Mouse (Mus musculus) forebrain, embryonic 11.5 days (tissue): ENCODE results near the gene Hyal3. TPM values are rescaled to one million over a fixed set of nuclear protein-coding genes. Genes with fewer than 3 reads are reported as not detected.

Experiments used
- ATAC-seq: fragments of 200-750 bp; cut with Nextera tagmentation; replicated peaks from 2 replicates; pipeline ENCODE4 v1.8.0; 2017; ENCODE audit warnings: moderate TSS enrichment; ENCODE audit not compliant: low FRiP score
- DNase-seq: peaks from one replicate; pipeline ENCODE4 v3.0.0-alpha.2; 2017; ENCODE audit warnings: low spot score
- H3K27ac ChIP-seq: fragments of 300-500 bp; sonication (generic); 2 replicates; pipeline ENCODE4 v1.5.1; 2014; ENCODE audit warnings: low read depth, low read length
- H3K27me3 ChIP-seq: fragments of 300-500 bp; sonication (generic); 2 replicates; pipeline ENCODE4 v1.6.1; 2014; ENCODE audit warnings: mild to moderate bottlenecking, low read length, mixed read lengths; ENCODE audit not compliant: control insufficient read depth, insufficient read depth
- H3K36me3 ChIP-seq: fragments of 300-500 bp; sonication (generic); 2 replicates; pipeline ENCODE4 v1.6.1; 2014; ENCODE audit warnings: mild to moderate bottlenecking, low read length, moderate library complexity, mixed read lengths; ENCODE audit not compliant: control insufficient read depth, insufficient read depth
- H3K4me1 ChIP-seq: fragments of 300-500 bp; sonication (generic); replicated peaks from 2 replicates; pipeline ENCODE4 v1.6.1; 2014; ENCODE audit warnings: low read length, mixed read lengths; ENCODE audit not compliant: control insufficient read depth, insufficient read depth
- H3K4me2 ChIP-seq: fragments of 300-500 bp; sonication (generic); 2 replicates; pipeline ENCODE4 v1.6.1; 2014; ENCODE audit warnings: low read depth, mild to moderate bottlenecking, low read length, moderate library complexity, mixed read lengths; ENCODE audit not compliant: severe bottlenecking
- H3K4me3 ChIP-seq: fragments of 300-500 bp; sonication (generic); 2 replicates; pipeline ENCODE4 v1.5.1; 2014; ENCODE audit warnings: low read depth, low read length
- H3K9ac ChIP-seq: fragments of 300-500 bp; sonication (generic); 2 replicates; pipeline ENCODE4 v1.6.1; 2014; ENCODE audit warnings: low read length
- H3K9me3 ChIP-seq: fragments of 300-500 bp; sonication (generic); 2 replicates; pipeline ENCODE4 v1.6.1; 2016; ENCODE audit warnings: low read length, mixed read lengths; ENCODE audit not compliant: control insufficient read depth
- WGBS: fragments of 180-500 bp; shearing (Covaris S2); extraction: QIAGEN DNeasy Blood & Tissue Kit; methylation state at CpG from one replicate; pipeline ENCODE4 v1.1.7; 2014; 5-methylcytosine and 5-hydroxymethylcytosine counted together
- polyA plus RNA-seq: library from polyadenylated mRNA; unstranded; fragments of >200 nt; fragmentation: Nextera tagmentation; extraction: Ambion mirVana; gene quantifications from 2 replicates; pipeline ENCODE4 v1.2.1, GENCODE M21; 2014

Hyal3 gene
- polyA plus RNA-seq, 1 experiment from 2014 or later = not detected

DNA sequence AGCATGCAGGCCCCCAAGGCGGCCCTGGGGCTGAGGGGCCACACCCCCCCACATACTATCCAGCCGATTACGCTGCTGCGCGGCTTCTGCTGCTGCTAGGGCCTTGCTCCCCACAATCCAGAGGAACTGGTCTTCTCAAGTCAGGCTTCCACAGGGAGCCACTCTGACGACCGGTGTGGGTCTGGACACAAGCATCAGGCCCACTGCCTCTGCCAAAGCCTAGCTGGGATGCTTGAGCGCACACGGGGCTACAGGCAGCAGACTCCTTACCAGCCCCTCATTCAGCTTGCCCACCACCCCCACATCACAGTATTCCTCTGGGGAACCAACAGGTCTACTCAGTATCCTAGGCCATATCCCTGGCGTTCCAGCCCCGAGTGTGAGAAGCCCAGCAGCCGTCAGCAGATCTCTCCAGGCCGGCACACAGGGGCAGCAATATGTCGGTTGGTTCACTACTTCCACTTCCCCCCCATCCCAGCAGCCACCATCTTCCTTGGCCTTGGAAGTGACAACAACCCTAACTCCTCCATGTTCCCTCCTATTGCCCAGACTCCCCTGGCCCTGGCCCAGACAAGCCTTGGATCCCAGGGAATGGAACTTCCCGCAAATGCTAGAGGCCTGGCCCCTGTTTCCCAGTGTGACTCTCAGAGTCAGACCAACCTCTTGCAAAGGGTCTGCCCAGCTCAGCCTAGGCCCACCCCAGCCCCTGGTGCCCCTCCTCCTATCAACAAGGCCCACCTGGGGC is 53.2 kb downstream of the Hyal3 start:
- 1% methylated on average over 15 of the region's 15 CpGs for WGBS
- peak overlapping the region; percentile 100 for H3K4me2 ChIP-seq
- DNase-seq (no peak), ATAC-seq (no peak)
- H3K27me3 ChIP-seq = no peaks in the 10 kb centered on the region
- H3K4me1 ChIP-seq = peaks cover 56% of the 10 kb centered on the region
- peak overlapping the region; percentile 87 for H3K27ac ChIP-seq
- H3K9ac ChIP-seq = peak overlapping the region; percentile 97
- H3K4me3 ChIP-seq = peak overlapping the region; percentile 89
- H3K36me3 ChIP-seq = no peaks in the 10 kb centered on the region; the same call in 1 of the 2 replicates
- H3K9me3 ChIP-seq = no peaks in the 10 kb centered on the region

DNA sequence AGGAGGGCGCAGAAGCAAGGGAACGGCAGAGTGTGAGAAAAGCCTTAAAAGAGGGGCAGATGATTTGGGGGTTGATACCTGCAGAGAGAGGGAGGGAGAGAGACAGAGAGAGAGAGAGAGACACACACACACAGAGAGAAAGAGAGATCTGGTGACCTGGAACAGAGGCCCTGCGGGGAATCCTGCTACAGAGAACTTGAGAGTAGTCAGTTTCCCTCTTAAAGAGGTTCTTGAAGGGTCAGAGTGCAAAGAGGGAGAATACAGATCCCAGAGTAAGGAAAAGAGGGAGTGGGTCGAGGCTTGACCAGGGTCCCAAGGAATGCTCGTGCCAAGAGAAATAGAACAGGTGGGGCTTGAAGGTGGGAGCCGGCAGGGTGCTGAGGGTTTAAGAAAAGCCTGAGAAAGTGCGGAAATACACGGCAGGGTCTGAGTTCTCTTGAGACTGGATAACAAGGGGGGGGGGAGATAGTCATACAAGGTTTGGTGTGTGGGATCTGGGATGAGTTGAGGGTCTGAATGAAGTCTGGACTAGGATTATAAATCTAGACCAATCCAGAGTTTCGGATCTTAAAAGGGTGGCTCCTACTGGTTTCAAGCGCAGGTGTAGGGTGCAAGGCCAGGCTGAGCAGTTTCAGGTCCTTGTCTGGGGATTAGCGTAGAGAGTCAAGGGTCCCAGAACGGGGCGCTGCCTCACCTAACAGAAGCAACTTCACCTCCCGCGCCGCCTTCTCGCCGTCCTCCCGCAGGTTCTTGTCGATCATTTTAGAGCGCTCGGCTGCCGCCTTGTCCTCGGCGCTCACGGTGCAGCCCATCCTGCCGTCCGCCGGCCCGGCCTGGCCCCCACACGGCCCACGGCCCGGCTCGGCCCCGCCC is 54.0 kb downstream of the Hyal3 start:
- peak overlapping the region; percentile 100 for H3K4me2 ChIP-seq
- no peaks in the 10 kb centered on the region for H3K27me3 ChIP-seq
- under 1% methylated on average over 35 of the region's 35 CpGs for WGBS
- ATAC-seq (no peak; the same call in 1 of the 2 replicates), DNase-seq (no peak)
- H3K4me3 ChIP-seq = peak overlapping the region; percentile 89
- H3K9ac ChIP-seq = peak overlapping the region; percentile 97
- H3K9me3 ChIP-seq = no peaks in the 10 kb centered on the region
- peaks cover 49% of the 10 kb centered on the region for H3K4me1 ChIP-seq
- H3K27ac ChIP-seq = peak overlapping the region; percentile 87
- no peaks in the 10 kb centered on the region; the same call in 1 of the 2 replicates for H3K36me3 ChIP-seq

DNA sequence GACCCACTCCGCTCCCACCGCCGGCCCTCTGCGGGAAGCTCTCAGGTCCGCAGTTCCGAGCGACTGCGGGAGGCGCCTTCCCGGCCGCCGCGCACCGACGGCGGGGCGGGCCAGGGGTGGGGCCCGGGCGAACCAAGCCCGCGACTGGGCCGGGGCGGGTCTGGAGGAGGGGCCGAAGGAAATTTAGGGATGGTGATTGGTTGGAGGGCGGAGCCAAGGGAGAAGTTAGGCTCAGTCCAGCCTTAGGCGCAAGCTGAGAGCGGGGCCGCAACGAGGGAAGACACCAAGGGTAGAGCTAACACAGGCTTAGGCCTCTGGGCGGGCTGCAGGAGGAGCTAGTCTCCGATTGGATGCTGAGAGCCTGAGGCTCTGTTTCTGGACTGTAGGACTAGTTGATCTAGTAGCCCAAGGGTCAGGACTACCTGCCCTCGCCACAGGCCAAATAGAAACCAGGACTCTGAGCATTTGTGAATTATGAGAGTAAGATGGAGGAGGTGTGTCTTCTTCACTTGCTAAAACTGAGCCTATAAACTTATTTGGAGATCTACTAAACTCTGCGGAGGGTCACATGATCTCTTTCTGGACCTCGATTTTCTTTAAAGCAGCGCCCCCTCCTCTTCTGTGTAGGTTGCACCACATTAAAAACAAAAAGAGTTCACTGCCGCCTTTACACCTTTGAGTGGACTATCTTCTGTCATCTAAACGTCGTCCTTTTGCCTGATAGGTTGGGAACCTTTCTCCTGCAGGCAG is 54.8 kb downstream of the Hyal3 start, which contains the start of gene Gnai2:
Gene Gnai2, minus strand, starts transcription at position 89 of the 750 bp plus-strand sequence.
- H3K4me1 ChIP-seq = peaks cover 43% of the 10 kb centered on the region
- peak within 1 kb of the TSS; percentile 89 for H3K4me3 ChIP-seq
- peak within 1 kb of the TSS; percentile 100 for H3K4me2 ChIP-seq
- peak within 1 kb of the TSS; percentile 87 for H3K27ac ChIP-seq
- peak; percentile 96 for DNase-seq
- no peaks in the 10 kb centered on the region for H3K9me3 ChIP-seq
- no peaks in the 10 kb centered on the region for H3K27me3 ChIP-seq
- whole genome bisulfite sequencing = 3% methylated on average over 38 of the region's 38 CpGs
- H3K9ac ChIP-seq = peak within 1 kb of the TSS; percentile 97
- no peaks in the 10 kb centered on the region for H3K36me3 ChIP-seq
- peak; percentile 85 for ATAC-seq

Other genes starting within 250 kb of the Hyal3 start
- gene Hemk1, start 242.5 kb upstream of the Hyal3 start, polyA plus RNA-seq = 11.2 and 13.8 TPM in 2 replicates
- gene 6430571L13Rik, start 240.2 kb upstream of the Hyal3 start, polyA plus RNA-seq = 1.3 and 1.6 TPM in 2 replicates
- gene Cacna2d2, start 181.2 kb upstream of the Hyal3 start, polyA plus RNA-seq = 1.8 and 2.8 TPM in 2 replicates
- gene Tmem115, start 46.9 kb upstream of the Hyal3 start, polyA plus RNA-seq = 40.2 and 43.7 TPM in 2 replicates
- gene Cyb561d2, start 38.6 kb upstream of the Hyal3 start, polyA plus RNA-seq = 14.3 and 18.7 TPM in 2 replicates
- gene Nprl2, start 38.6 kb upstream of the Hyal3 start, polyA plus RNA-seq = 40.7 and 43.7 TPM in 2 replicates
- 1.1 and 2.3 TPM in 2 replicates for gene Zmynd10, start 33.5 kb upstream of the Hyal3 start, polyA plus RNA-seq
- 48.2 and 51.8 TPM in 2 replicates for gene Rassf1, start 29.3 kb upstream of the Hyal3 start, polyA plus RNA-seq
- 81.9 and 93.0 TPM in 2 replicates for gene Tusc2, start 17.6 kb upstream of the Hyal3 start, polyA plus RNA-seq
- 129 and 139 TPM in 2 replicates for gene Hyal2, start 12.9 kb upstream of the Hyal3 start, polyA plus RNA-seq
- 6.0 and 6.2 TPM in 2 replicates for gene Hyal1, start 3.9 kb upstream of the Hyal3 start, polyA plus RNA-seq
- 11.3 and 15.2 TPM in 2 replicates for gene Naa80, start 1.9 kb upstream of the Hyal3 start, polyA plus RNA-seq
- gene Ifrd2, start 6.8 kb downstream of the Hyal3 start, polyA plus RNA-seq = 35.0 and 37.2 TPM in 2 replicates
- gene Sema3b, start 28.4 kb downstream of the Hyal3 start, polyA plus RNA-seq = 1.7 TPM in 2 replicates
- 527 and 580 TPM in 2 replicates for gene Gnai2, start 54.5 kb downstream of the Hyal3 start, polyA plus RNA-seq
- gene Slc38a3, start 88.7 kb downstream of the Hyal3 start, polyA plus RNA-seq = 6.7 TPM in 2 replicates
- 1.6 and 2.6 TPM in 2 replicates for gene Gnat1, start 98.9 kb downstream of the Hyal3 start, polyA plus RNA-seq
- gene Sema3f, start 129.7 kb downstream of the Hyal3 start, polyA plus RNA-seq = 13.2 and 15.9 TPM in 2 replicates
- gene Rbm5, start 190.2 kb downstream of the Hyal3 start, polyA plus RNA-seq = 198 and 206 TPM in 2 replicates